Mouse (Mus musculus): ENCODE measurements around the gene Eloa.

DNA sequence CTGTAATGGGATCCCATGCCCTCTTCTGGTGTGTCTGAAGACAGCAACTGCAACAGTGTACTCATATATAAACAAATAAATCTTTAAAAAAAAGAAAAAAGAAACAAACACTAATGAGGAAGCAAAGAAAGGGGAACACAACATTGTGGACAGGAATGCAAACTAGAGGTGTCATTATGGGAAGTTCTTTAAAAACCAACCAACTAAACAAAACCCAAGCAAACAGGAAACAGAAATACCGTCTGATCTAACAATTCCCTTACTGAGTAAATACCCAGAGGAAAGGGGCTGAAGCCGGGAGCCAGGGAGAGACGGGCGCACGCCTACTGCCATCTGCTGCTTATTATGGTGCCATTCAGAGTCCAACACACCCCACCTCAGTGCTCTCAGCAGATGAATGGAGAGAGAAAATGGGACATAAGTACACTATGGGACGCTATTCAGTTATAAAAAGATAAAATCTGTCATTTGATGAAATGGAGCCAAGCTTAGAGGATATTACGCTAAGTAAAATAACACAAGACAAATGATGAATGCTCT lies 40.0 kb downstream of the Eloa start:
- TF ChIP-seq TAL1 (conservative IDR thresholded peaks at IDR 0.05; ENCODE audit: low read depth, low read length) (no peak), CTCF (IDR thresholded peaks at IDR 0.05; ENCODE audit: low read depth, low read length) (no peak), GATA1 (IDR thresholded peaks at IDR 0.05; ENCODE audit: borderline replicate concordance, low read length) (no peak)

All from G1E (cell line).